Mouse (Mus musculus) small intestine, adult 2 months (tissue): ENCODE results near the gene Ass1.

Experiments used
- CTCF ChIP-seq: fragments of 200-500 bp; IDR thresholded peaks from 2 replicates; pipeline ENCODE4 v1.5.1; 2012; ENCODE audit warnings: low read depth, mild to moderate bottlenecking, control low read depth, inconsistent platforms, low read length, moderate library complexity, mixed read lengths; ENCODE audit not compliant: insufficient replicate concordance, insufficient read length; ENCODE audit errors: extremely low read depth
- POLR2A ChIP-seq: fragments of 200-500 bp; IDR thresholded peaks from 2 replicates; pipeline ENCODE4 v1.6.1; 2012; ENCODE audit warnings: low read depth, mild to moderate bottlenecking, control low read depth, inconsistent platforms, low read length, moderate library complexity

DNA sequence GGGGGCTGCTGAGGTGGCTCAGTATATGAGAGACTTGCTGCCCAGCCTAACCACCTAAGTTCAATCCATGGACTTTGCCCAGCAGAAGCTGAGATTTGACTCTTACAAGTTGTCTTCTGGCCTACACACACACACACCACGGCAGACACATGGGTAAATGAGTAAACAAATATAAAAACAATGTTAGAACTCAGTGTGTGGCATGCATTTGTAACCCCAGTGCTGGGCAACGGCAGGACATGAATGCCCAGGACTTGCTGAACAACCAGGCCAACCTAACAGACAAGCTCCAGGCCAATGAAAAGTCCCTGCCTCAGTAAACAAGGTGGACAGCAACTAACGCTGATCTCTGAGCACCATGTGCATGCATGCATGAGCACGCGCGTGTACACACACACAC lies 30.4 kb upstream of the Ass1 start:
- TF ChIP-seq CTCF (no peak), POLR2A (no peak)
